Mouse (Mus musculus): ENCODE data around the gene Pex16.

Gene Pex16

DNA sequence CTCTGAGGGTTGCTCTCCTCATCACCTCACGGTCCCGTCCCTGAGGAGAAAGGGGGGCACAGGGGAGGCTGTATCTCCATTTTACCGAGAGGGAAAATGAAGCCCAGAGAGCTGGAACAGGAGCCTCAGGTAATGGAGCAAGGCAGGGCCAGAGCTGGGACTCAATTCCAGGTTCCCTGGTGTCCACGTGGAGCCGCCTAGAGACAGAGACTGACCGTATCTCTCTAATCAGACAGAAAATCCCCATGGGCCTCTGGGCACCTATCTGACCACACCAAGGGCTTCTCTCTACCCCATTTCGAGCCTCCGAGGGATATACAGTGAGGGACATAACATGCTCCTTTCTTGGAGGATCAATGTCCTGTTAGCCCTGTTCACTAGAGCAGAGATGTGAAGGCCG lies 48.7 kb downstream of the Pex16 start:
- DNase-seq: no peak

GRCm38 (mm10) chr2:92423702-92424461 lies 49.4 kb downstream of the Pex16 start:
- DNase-seq: peak; percentile 81

- DNase-seq: no peak
Observed at GRCm38 (mm10) chr2:92424462-92425308, 50.2 kb downstream of the Pex16 start.

DNA sequence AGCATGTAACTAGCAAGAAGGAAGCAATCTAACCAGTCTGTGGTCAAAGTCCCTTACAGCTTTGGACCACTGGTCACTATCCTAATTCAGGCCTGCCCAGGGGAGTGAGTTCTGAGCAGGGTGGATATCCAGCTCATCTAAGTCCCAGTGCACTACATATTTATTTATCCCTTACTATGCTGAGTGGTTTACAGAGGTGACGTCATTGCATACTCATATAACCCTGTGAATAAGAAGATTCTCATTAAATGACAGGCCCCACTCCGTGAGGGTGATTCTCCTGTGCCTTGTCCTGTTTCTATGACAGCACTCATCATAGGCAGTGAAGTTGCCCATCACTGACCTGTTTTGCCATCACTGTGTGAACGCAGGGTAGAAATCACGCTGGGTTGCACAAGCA lies 50.9 kb downstream of the Pex16 start:
- DNase-seq: no peak

GRCm38 (mm10) chr2:92426426-92426825 lies 52.0 kb downstream of the Pex16 start:
- no peak for DNase-seq

DNA sequence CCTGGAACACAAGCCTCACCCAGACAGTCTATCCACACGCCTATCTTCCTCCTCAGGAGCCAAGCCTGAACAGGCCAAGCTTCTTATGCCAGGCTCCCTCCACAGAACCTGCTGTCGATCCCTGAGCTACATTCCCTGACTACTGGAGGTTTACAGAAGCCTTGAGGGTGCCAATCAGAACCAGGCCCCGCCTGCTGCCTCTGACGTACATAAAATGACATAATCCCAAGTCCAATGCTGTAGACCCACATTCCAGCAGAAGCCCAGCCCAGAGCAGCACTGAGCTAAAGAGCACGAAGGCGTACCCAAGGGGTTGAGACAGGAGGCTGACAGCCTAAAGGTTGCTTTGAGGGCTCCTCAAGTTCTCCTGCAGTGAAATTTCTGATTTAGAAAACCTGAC lies 53.4 kb downstream of the Pex16 start:
- DNase-seq: peak; percentile 65

- DNase-seq: no peak
Observed at GRCm38 (mm10) chr2:92430089-92430488, 55.6 kb downstream of the Pex16 start.

All from right cerebral cortex, postnatal 14 days (tissue).